Mouse (Mus musculus) inflammation-experienced regulatory T-cells (primary cell): ENCODE data around the gene Nosip. TPM values are rescaled to one million over a fixed set of nuclear protein-coding genes. Genes with fewer than 3 reads are reported as not detected.

Experiments used
- polyA plus RNA-seq, 2 experiments: library from polyadenylated mRNA; unstranded; fragments of 100-300 nt; shearing (Covaris generic); gene quantifications; one replicate each; pipeline ENCODE4 v1.2.1; 2017

Nosip gene
- 100 to 1,000 TPM in 1 of 2 experiments, 10 to 100 TPM in 1; 99.4 to 115 TPM for polyA plus RNA-seq

DNA sequence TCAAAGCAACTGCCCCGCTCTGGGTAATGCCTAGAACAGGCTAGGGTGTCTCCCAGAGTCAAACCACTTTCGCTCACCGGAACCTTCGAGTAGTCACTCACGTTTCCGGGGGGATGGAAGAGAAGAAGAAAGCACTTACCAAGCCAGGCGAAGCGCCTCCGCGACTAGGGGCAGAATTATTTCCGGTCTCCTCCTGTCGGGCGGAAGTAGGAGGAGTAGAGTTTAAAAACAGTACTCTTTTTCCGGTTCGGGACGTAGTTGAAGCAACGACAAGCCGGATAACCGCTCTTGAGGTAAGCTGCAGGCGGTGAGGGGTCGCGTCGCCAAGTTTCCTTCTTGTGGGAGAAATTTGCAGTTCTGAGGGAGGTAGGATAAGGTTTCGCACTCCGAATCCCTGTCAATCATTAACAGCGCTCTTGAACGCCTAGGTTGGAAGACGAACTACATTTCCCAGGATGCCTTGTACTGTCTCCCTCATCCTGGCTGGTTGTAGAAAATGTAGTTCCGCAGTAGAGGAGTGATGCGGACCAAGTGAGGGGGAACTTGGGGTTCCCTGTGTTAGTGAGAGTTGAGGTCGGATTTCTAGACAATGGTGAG, at the start of gene Nosip, which contains the start of gene Prrg2:
TSS of gene Nosip (plus strand) at position 191 of the 597 bp plus-strand sequence.
TSS of gene Prrg2 (minus strand) at position 439 of the 597 bp plus-strand sequence.

DNA sequence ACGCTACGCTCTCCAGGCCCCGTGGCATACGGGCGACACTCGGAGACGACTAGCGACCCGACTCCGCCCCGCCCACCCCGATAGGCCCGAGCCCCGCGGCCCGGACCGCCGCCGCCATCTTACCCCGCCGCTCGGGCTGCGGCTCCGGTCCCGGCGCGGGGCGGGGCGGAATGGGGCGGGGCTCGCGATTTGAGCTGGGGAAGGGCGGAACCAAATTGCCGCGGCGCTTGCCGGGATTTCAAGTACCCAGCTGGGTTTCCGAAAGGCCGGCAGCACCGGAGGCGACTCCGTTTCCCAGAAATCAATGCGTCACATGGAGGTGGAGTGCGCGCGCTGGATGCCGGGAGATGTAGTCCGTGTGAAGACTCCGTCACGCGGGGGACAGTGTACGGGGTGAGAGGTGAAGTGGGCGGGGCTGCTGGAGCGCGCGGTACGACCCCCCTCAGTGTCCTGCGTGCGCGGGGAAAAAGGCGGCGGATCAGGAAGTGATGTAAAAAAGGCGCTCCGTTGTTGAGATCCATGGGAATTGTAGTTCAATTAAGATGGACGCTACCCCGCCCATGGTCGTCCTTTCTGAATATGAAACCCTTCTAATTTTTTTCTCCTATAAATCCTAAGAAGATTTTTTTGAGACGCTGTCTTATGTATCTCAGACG, 46.1 kb upstream of the Nosip start, which contains the start of gene Scaf1:
TSS of gene Scaf1 (minus strand) at position 407 of the 656 bp plus-strand sequence.

DNA sequence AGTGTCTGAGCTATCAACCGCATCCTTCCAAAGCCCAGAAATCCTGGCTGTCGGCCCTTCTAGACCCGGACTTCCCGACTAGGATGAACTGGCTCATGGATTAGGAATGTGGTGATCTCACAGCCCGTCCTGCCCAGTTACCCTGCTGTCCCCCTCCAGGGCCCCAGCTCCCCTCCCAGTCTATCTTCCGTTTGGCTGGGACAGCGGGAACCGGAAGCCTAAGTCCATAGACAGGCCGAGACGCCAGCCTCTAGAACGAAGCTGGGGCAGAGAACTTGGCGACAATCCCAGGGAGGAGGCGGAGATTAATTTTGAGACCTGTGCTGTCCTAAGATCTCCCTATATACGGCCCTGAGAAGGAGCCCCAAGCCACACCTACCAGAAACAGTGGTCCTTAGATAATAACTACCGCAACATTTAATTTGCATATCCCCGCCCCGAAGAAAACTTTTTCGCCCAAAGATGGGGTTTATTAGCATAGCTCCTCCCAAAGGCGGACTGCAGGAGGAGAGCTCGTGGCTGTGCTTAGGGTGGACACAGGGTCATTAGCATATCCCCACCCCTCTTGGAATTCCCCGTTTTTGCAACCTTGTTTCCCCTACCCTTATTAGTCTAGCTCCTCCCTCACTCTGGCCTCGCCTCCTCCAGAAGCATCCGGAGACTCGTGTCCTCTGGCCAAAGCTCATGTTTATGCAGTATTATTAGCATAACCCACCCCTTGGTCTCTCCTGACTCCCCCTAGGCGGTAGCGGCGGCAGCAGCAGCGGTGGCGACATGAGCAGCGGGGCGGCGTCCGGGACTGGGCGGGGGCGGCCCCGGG, 44.8 kb upstream of the Nosip start, which contains the start of gene Rras:
TSS of gene Rras (plus strand) at position 720 of the 820 bp plus-strand sequence.

DNA sequence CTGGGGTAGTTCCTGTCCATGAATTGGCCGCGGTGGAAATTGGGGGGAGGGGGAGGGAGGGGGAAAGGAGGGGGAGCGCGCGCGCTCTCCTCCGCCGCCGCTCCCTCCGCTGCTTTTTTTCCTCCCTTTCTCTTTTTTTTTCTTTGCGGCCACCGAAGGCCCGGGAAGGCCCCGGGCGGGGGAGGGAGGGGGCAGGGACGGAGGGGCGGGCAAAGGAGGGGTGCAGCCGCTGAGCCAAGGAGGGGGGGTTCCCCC, 9.4 kb upstream of the Nosip start, which contains the start of gene Prr12:
TSS of gene Prr12 (minus strand) at position 20 of the 255 bp plus-strand sequence.

DNA sequence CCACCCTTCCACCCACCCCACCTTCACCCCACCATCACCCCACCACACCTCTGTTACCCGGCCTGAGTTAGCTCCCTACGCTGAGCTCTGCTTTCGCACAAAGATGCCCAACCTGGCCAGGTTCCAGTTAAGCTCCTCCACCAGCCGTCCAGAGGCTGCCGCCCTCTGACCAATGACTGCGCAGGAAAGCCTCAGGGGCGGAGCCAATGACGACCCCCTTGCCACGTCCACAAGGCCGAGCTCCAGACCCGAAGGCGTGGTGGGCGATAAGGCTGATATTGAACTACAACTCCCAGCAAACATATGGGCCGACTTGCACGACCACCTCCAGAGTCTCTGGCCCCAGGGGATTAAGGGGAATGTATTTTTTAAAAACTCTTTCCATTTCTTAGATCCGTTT, 29.8 kb downstream of the Nosip start, which contains the start of gene Rcn3:
TSS of gene Rcn3 (minus strand) at position 174 of the 400 bp plus-strand sequence.

DNA sequence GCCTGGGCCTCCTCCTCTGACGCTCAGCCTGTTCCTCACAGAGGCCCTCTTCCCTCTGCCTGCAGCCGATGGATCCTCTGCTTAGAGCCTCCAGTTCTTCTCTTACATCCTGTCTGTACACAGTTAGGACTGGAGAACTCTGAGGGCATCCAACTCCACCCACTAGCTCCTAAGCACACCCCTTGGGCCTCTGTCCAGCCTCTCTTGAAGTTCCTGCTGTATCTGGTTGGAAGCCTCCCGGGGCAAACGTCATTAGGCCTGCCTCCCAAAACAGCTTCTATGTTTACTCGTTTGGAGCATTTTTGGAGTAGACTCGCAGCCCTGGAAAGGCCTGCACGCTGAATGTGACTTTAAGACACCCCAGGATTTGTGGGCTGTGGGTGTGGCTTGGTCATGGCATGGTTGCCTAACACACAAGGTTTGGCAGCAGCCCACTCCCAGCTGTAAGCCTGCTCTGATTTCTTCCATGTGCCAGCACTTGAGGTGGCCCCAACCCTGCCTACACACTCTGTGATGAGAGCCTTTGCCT, 41.5 kb downstream of the Nosip start, which contains the start of gene Fcgrt:
TSS of gene Fcgrt (minus strand) at position 200 of the 529 bp plus-strand sequence.

DNA sequence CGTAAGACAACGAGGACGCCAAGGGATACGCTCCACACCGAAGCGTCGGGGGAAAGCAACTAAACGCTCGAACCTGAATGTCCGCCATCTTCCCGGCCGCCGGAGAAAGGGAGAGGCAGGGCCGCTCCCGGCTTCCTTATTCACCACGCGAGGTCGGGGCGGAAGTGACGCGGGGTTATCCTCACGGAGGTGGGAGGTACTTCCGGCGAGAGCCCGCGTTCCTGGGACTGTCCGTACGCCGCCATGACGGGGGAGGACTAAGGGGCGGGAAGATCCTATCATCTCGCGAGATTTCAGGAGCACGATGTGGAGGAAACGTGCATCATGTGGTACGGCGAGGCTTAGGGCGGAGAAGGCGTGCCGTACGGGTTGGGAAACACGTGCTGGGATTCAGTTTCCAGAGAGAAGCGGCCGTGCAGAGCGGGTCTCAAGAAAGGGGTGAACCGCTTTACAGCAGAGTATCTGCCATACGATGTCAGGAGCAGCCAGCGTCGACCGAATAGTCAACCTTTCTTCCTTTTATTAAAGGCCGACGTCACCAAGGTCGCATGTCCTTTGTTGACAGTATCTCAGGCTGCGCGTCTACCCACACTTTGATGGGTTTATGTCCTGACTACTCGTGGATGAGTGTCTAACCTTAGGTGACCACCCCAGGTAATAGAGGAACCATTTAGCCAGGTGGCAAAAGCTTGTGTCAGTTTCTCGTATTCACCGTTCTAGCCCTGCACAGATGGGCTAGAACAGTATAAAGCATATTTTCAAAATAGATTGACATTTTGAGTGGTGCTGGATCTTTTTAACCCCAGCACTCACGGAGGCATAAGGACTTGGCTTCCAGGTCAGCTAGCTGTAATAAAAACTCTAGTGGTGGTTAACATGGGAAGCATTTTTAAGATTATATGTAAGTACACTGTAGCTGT, 62.3 kb downstream of the Nosip start, which contains the start of gene Rps11:
TSS of gene Rps11 (minus strand) at position 216 of the 920 bp plus-strand sequence.

Other genes starting within 250 kb of the Nosip start
- 10 to 100 TPM; 40.5 to 41.4 TPM for gene Nup62, start 246.3 kb upstream of the Nosip start, polyA plus RNA-seq
- 1 to 10 TPM; 3.0 to 8.6 TPM for gene Il4i1, start 246.0 kb upstream of the Nosip start, polyA plus RNA-seq
- gene Atf5, start 245.8 kb upstream of the Nosip start, polyA plus RNA-seq, result under 1 TPM in 1 of 2 experiments, not detected in 1; 0.30 TPM
- 10 to 100 TPM; 26.4 to 35.3 TPM for gene Akt1s1, start 213.4 kb upstream of the Nosip start, polyA plus RNA-seq
- 10 to 100 TPM; 83.2 to 90.0 TPM for gene Tbc1d17, start 213.3 kb upstream of the Nosip start, polyA plus RNA-seq
- gene Pnkp, start 205.3 kb upstream of the Nosip start, polyA plus RNA-seq, result 10 to 100 TPM; 89.6 to 97.9 TPM
- gene Ptov1, start 192.6 kb upstream of the Nosip start, polyA plus RNA-seq, result 10 to 100 TPM; 28.9 to 30.2 TPM
- gene Med25, start 169.7 kb upstream of the Nosip start, polyA plus RNA-seq, result 10 to 100 TPM; 54.7 to 59.9 TPM
- 10 to 100 TPM; 38.7 to 55.5 TPM for gene Fuz, start 166.3 kb upstream of the Nosip start, polyA plus RNA-seq
- gene Ap2a1, start 132.9 kb upstream of the Nosip start, polyA plus RNA-seq, result 10 to 100 TPM; 56.8 to 69.1 TPM
- under 1 TPM in 1 of 2 experiments, not detected in 1; 0.97 TPM for gene Tsks, start 119.2 kb upstream of the Nosip start, polyA plus RNA-seq
- gene Cpt1c, start 87.6 kb upstream of the Nosip start, polyA plus RNA-seq, result 1 to 10 TPM; 1.7 to 2.5 TPM
- gene Prmt1, start 75.9 kb upstream of the Nosip start, polyA plus RNA-seq, result 100 to 1,000 TPM; 148 to 162 TPM
- 100 to 1,000 TPM; 224 to 233 TPM for gene Irf3, start 64.8 kb upstream of the Nosip start, polyA plus RNA-seq
- gene Bcl2l12, start 63.7 kb upstream of the Nosip start, polyA plus RNA-seq, result 10 to 100 TPM; 23.6 to 30.4 TPM
- 10 to 100 TPM; 34.5 to 35.4 TPM for gene Scaf1, start 46.1 kb upstream of the Nosip start, polyA plus RNA-seq
- 10 to 100 TPM; 30.9 to 34.3 TPM for gene Rras, start 44.5 kb upstream of the Nosip start, polyA plus RNA-seq
- gene Prr12, start 9.5 kb upstream of the Nosip start, polyA plus RNA-seq, result 1 to 10 TPM; 2.2 to 4.1 TPM
- gene Prrg2, start 248 bp downstream of the Nosip start, polyA plus RNA-seq, result 1 to 10 TPM; 2.7 to 4.1 TPM
- gene Rcn3, start 29.8 kb downstream of the Nosip start, polyA plus RNA-seq, result 10 to 100 TPM in 1 of 2 experiments, 1 to 10 TPM in 1; 3.5 to 13.7 TPM
- gene Fcgrt, start 41.4 kb downstream of the Nosip start, polyA plus RNA-seq, result 1 to 10 TPM; 1.1 to 5.2 TPM
- 1,000 to 10,000 TPM; 2,095 to 2,158 TPM for gene Rps11, start 62.0 kb downstream of the Nosip start, polyA plus RNA-seq
- 1,000 to 10,000 TPM; 2,041 to 2,586 TPM for gene Rpl13a, start 66.3 kb downstream of the Nosip start, polyA plus RNA-seq
- gene Gm45713, start 73.8 kb downstream of the Nosip start, polyA plus RNA-seq, result not detected
- 100 to 1,000 TPM; 207 to 313 TPM for gene Flt3l, start 74.0 kb downstream of the Nosip start, polyA plus RNA-seq
- gene Pih1d1, start 91.9 kb downstream of the Nosip start, polyA plus RNA-seq, result 10 to 100 TPM; 53.5 to 57.9 TPM
- gene Aldh16a1, start 92.2 kb downstream of the Nosip start, polyA plus RNA-seq, result 10 to 100 TPM; 50.3 to 78.2 TPM
- gene Slc17a7, start 101.5 kb downstream of the Nosip start, polyA plus RNA-seq, result under 1 TPM in 1 of 2 experiments, not detected in 1; 0.16 TPM
- gene Gfy, start 117.1 kb downstream of the Nosip start, polyA plus RNA-seq, result not detected
- gene Pth2, start 118.6 kb downstream of the Nosip start, polyA plus RNA-seq, result not detected
- gene Ccdc155, start 142.5 kb downstream of the Nosip start, polyA plus RNA-seq, result under 1 TPM; 0.24 to 0.70 TPM
- gene Dkkl1, start 149.7 kb downstream of the Nosip start, polyA plus RNA-seq, result 10 to 100 TPM; 23.4 to 31.7 TPM
- 1 to 10 TPM; 3.8 to 5.8 TPM for gene Tead2, start 153.3 kb downstream of the Nosip start, polyA plus RNA-seq
- 100 to 1,000 TPM; 565 to 611 TPM for gene Cd37, start 176.7 kb downstream of the Nosip start, polyA plus RNA-seq
- under 1 TPM in 1 of 2 experiments, not detected in 1; 0.40 TPM for gene Slc6a16, start 178.7 kb downstream of the Nosip start, polyA plus RNA-seq
- gene Slc6a21, start 215.1 kb downstream of the Nosip start, polyA plus RNA-seq, result under 1 TPM; 0.18 to 0.38 TPM